Mouse (Mus musculus): ENCODE data around the gene Kdelc2. TPM values are rescaled to one million over a fixed set of nuclear protein-coding genes. Genes with fewer than 3 reads are reported as not detected.

Kdelc2 gene
- polyA plus RNA-seq (2014; fragmentation: Illumina TruSeq; extraction: RNeasy Lipid Tissue Mini Kit (QIAGEN cat#74804); ENCODE audit: low read depth, low replicate concordance), result 40.3 TPM

GRCm38 (mm10) chr9:53383951-53384866 is at the start of gene Kdelc2:
Kdelc2 (plus strand) TSS chr9:53384025.

GRCm38 (mm10) chr9:53402291-53402711 is 18.5 kb downstream of the Kdelc2 start, which contains the start of gene 4930550C14Rik:
4930550C14Rik (plus strand) TSS chr9:53402325.

Other genes with a start within 250 kb of the Kdelc2 start
- gene Ddx10, start 136.0 kb upstream of the Kdelc2 start, polyA plus RNA-seq (2014; fragmentation: Illumina TruSeq; extraction: RNeasy Lipid Tissue Mini Kit (QIAGEN cat#74804); ENCODE audit: low read depth, low replicate concordance), result 52.0 TPM
- 24.6 TPM for gene Exph5, start 82.4 kb upstream of the Kdelc2 start, polyA plus RNA-seq (2014; fragmentation: Illumina TruSeq; extraction: RNeasy Lipid Tissue Mini Kit (QIAGEN cat#74804); ENCODE audit: low read depth, low replicate concordance)
- gene 4930550C14Rik, start 18.3 kb downstream of the Kdelc2 start, polyA plus RNA-seq (2014; fragmentation: Illumina TruSeq; extraction: RNeasy Lipid Tissue Mini Kit (QIAGEN cat#74804); ENCODE audit: low read depth, low replicate concordance), result 2.5 TPM
- gene Atm, start 152.7 kb downstream of the Kdelc2 start, polyA plus RNA-seq (2014; fragmentation: Illumina TruSeq; extraction: RNeasy Lipid Tissue Mini Kit (QIAGEN cat#74804); ENCODE audit: low read depth, low replicate concordance), result 21.9 TPM
- 33.0 TPM for gene Npat, start 153.0 kb downstream of the Kdelc2 start, polyA plus RNA-seq (2014; fragmentation: Illumina TruSeq; extraction: RNeasy Lipid Tissue Mini Kit (QIAGEN cat#74804); ENCODE audit: low read depth, low replicate concordance)
- 111 TPM for gene Acat1, start 226.4 kb downstream of the Kdelc2 start, polyA plus RNA-seq (2014; fragmentation: Illumina TruSeq; extraction: RNeasy Lipid Tissue Mini Kit (QIAGEN cat#74804); ENCODE audit: low read depth, low replicate concordance)

Measured in sigmoid colon, adult 10 weeks (tissue).